Comparison of ENCODE assay signal across 19 mouse cellular contexts in genomic region chr12:75901721-75902120, GRCm38 (mm10).
DNase-seq lines count a peak whose midpoint lies in the region; ATAC-seq and TF ChIP-seq lines count a peak whose summit lies in the region.
"Had no signal": no experiment of that assay in that cellular context is flagged by ENCODE, and none has a peak within 500 bp of the region (broad histone marks: within the 10 kb centered on the region; RNA-seq: fewer than 3 reads in every experiment).

No protein-coding gene starts in this region.

- no peak overlapping the region for H3K9ac ChIP-seq in heart, embryonic 12.5 days
- no peak overlapping the region for H3K9ac ChIP-seq in liver, postnatal 0 days (replicated peaks)
- no peak overlapping the region for H3K9ac ChIP-seq in liver, embryonic 12.5 days
- H3K9ac ChIP-seq: liver, embryonic 13.5 days; midbrain, embryonic 15.5 days; neural tube, embryonic 12.5 days had no signal

- peak; percentile 26 for TF ChIP-seq CTCF in liver, postnatal 0 days (IDR thresholded peaks at IDR 0.05; ENCODE audit: low read depth)

- peak; percentile 86 for DNase-seq in heart, adult 11 months
- no peak for DNase-seq in liver, postnatal 0 days
- DNase-seq in A20 (ENCODE audit: low read depth, low spot score) (peak; percentile 8), NIH3T3 (ENCODE audit: low read depth) (peak; percentile 12)
- DNase-seq in urinary bladder, postnatal 4 days (ENCODE audit: low spot score in 2 of 2) = no peak
- DNase-seq: adrenal gland, postnatal 14 days; cerebellum, adult 8-10 months; heart, postnatal 14 days; left cerebral cortex, postnatal 4 days; liver, embryonic 13.5 days; right cerebral cortex, postnatal 4 days; thymus, adult 18-20 months had no signal

- H3K4me1 ChIP-seq in heart, embryonic 12.5 days (replicated peaks) = 0 out of 2 replicates have a peak, but pooled peaks cover 3% of the 10 kb centered on the region
- H3K4me1 ChIP-seq in liver, postnatal 0 days (ENCODE audit: insufficient read depth) = no peaks in the 10 kb centered on the region
- no peaks in the 10 kb centered on the region for H3K4me1 ChIP-seq in liver, embryonic 12.5 days
- H3K4me1 ChIP-seq: liver, embryonic 13.5 days; midbrain, embryonic 15.5 days; neural tube, embryonic 12.5 days had no signal

- no peak overlapping the region for H3K4me3 ChIP-seq in heart, embryonic 12.5 days
- no peak overlapping the region for H3K4me3 ChIP-seq in liver, postnatal 0 days (ENCODE audit: low read depth, low read length)
- no peak overlapping the region for H3K4me3 ChIP-seq in liver, embryonic 12.5 days
- H3K4me3 ChIP-seq: liver, embryonic 13.5 days; midbrain, embryonic 15.5 days; neural tube, embryonic 12.5 days had no signal

- no peaks in the 10 kb centered on the region for H3K27me3 ChIP-seq in heart, embryonic 12.5 days (replicated peaks)
- H3K27me3 ChIP-seq in liver, postnatal 0 days (ENCODE audit: insufficient read depth, low read length) = no peaks in the 10 kb centered on the region
- H3K27me3 ChIP-seq in liver, embryonic 12.5 days (replicated peaks) = no peaks in the 10 kb centered on the region
- H3K27me3 ChIP-seq: liver, embryonic 13.5 days; midbrain, embryonic 15.5 days; neural tube, embryonic 12.5 days had no signal

- WGBS in heart, embryonic 12.5 days = 94% methylated on average over 9 of the region's 9 CpGs
- 95% methylated on average over 9 of the region's 9 CpGs for WGBS in liver, postnatal 0 days (ENCODE audit: insufficient replicate concordance)
- 87% methylated on average over 9 of the region's 9 CpGs for WGBS in liver, embryonic 12.5 days (ENCODE audit: insufficient replicate concordance)

- ATAC-seq in heart, embryonic 12.5 days (ENCODE audit: insufficient number of reproducible peaks, low FRiP score) = no peak
- ATAC-seq in liver, postnatal 0 days = no peak
- ATAC-seq in liver, embryonic 12.5 days = no peak
- no peak for ATAC-seq in inflammation-experienced regulatory T-cells, adult 6 months
- ATAC-seq: forebrain, embryonic 14.5 days; hindbrain, embryonic 16.5 days; midbrain, embryonic 15.5 days had no signal

- 0 out of 2 replicates have a peak, but pooled peaks cover 6% of the 10 kb centered on the region for H3K9me3 ChIP-seq in heart, embryonic 12.5 days (replicated peaks)
- H3K9me3 ChIP-seq in liver, postnatal 0 days (ENCODE audit: low read length) = no peaks in the 10 kb centered on the region
- H3K9me3 ChIP-seq in liver, embryonic 12.5 days (replicated peaks) = no peaks in the 10 kb centered on the region
- H3K9me3 ChIP-seq: liver, embryonic 13.5 days; midbrain, embryonic 15.5 days had no signal

- H3K27ac ChIP-seq in heart, embryonic 12.5 days (ENCODE audit: poor library complexity, severe bottlenecking) = no peak overlapping the region
- H3K27ac ChIP-seq in liver, postnatal 0 days (ENCODE audit: low read depth) = no peak overlapping the region
- no peak overlapping the region for H3K27ac ChIP-seq in liver, embryonic 12.5 days
- H3K27ac ChIP-seq: liver, embryonic 13.5 days; midbrain, embryonic 15.5 days; neural tube, embryonic 12.5 days had no signal

- H3K4me2 ChIP-seq in heart, embryonic 12.5 days = no peak overlapping the region
- no peak overlapping the region for H3K4me2 ChIP-seq in liver, postnatal 0 days (ENCODE audit: low read depth, low read length)
- no peak overlapping the region for H3K4me2 ChIP-seq in liver, embryonic 12.5 days
- H3K4me2 ChIP-seq: liver, embryonic 13.5 days; midbrain, embryonic 15.5 days; neural tube, embryonic 12.5 days had no signal

- H3K36me3 ChIP-seq in heart, embryonic 12.5 days = peaks cover 61% of the 10 kb centered on the region
- peaks cover 16% of the 10 kb centered on the region for H3K36me3 ChIP-seq in liver, postnatal 0 days (replicated peaks; ENCODE audit: insufficient read depth, low read length)
- no peaks in the 10 kb centered on the region; the same call in 1 of the 2 replicates for H3K36me3 ChIP-seq in liver, embryonic 12.5 days
- H3K36me3 ChIP-seq: liver, embryonic 13.5 days had no signal

- no peak for TF ChIP-seq EP300 in liver, postnatal 0 days (IDR thresholded peaks at IDR 0.05; ENCODE audit: low read depth)

Comparison
In these comparisons a context has a peak if more than half of its experiments do, and no peak if none do; other contexts are left out.
1. DNase-seq: peak in heart, adult 11 months (single experiment), A20 (single experiment) and NIH3T3 (single experiment); none in liver, postnatal 0 days (single experiment) and urinary bladder, postnatal 4 days (0 of 2).